14 mouse cellular contexts compared by ENCODE assay signal in genomic region chr7:98843649-98844048, GRCm38 (mm10). TPM values are rescaled to one million over a fixed set of nuclear protein-coding genes. Genes with fewer than 3 reads are reported as not detected.
DNase-seq lines count a peak whose midpoint lies in the region; ATAC-seq lines count a peak whose summit lies in the region.
"Had no signal": no experiment of that assay in that cellular context is flagged by ENCODE, and none has a peak within 500 bp of the region (broad histone marks: within the 10 kb centered on the region; RNA-seq: fewer than 3 reads in every experiment).

No protein-coding gene starts in this region.

- no peak overlapping the region for H3K4me2 ChIP-seq in midbrain, embryonic 12.5 days (replicated peaks)
- no peak overlapping the region for H3K4me2 ChIP-seq in embryonic facial prominence, embryonic 14.5 days (ENCODE audit: low read depth, low read length)

- peaks cover 28% of the 10 kb centered on the region for H3K36me3 ChIP-seq in heart, embryonic 10.5 days
- no peaks in the 10 kb centered on the region for H3K36me3 ChIP-seq in midbrain, embryonic 12.5 days
- H3K36me3 ChIP-seq in midbrain, embryonic 10.5 days: no peaks in the 10 kb centered on the region
- H3K36me3 ChIP-seq in embryonic facial prominence, embryonic 14.5 days (ENCODE audit: control insufficient read depth, insufficient read depth, low read length): no peaks in the 10 kb centered on the region
- H3K36me3 ChIP-seq: G1E had no signal

- H3K4me3 ChIP-seq in heart, embryonic 10.5 days: no peak overlapping the region
- no peak overlapping the region for H3K4me3 ChIP-seq in midbrain, embryonic 12.5 days
- H3K4me3 ChIP-seq in midbrain, embryonic 10.5 days: no peak overlapping the region
- no peak overlapping the region for H3K4me3 ChIP-seq in embryonic facial prominence, embryonic 14.5 days (ENCODE audit: low read depth, low read length)

- peak; percentile 35; the same call in 1 of the 2 replicates for ATAC-seq in midbrain, embryonic 12.5 days (ENCODE audit: low FRiP score, low read depth)
- ATAC-seq in embryonic facial prominence, embryonic 14.5 days (ENCODE audit: low read depth): no peak

- peaks cover 70% of the 10 kb centered on the region for H3K4me1 ChIP-seq in heart, embryonic 10.5 days
- peaks cover 20% of the 10 kb centered on the region for H3K4me1 ChIP-seq in midbrain, embryonic 12.5 days
- peaks cover 30% of the 10 kb centered on the region for H3K4me1 ChIP-seq in midbrain, embryonic 10.5 days
- peaks cover 28% of the 10 kb centered on the region for H3K4me1 ChIP-seq in embryonic facial prominence, embryonic 14.5 days (ENCODE audit: control insufficient read depth, insufficient read depth, low read length)

- H3K9ac ChIP-seq in midbrain, embryonic 12.5 days (replicated peaks): no peak overlapping the region
- no peak overlapping the region for H3K9ac ChIP-seq in embryonic facial prominence, embryonic 14.5 days (ENCODE audit: low read depth, low read length)

- H3K27ac ChIP-seq in heart, embryonic 10.5 days: peak overlapping the region; percentile 31; the same call in 1 of the 2 replicates
- no peak overlapping the region for H3K27ac ChIP-seq in midbrain, embryonic 12.5 days (replicated peaks)
- no peak overlapping the region for H3K27ac ChIP-seq in midbrain, embryonic 10.5 days (replicated peaks)
- H3K27ac ChIP-seq in embryonic facial prominence, embryonic 14.5 days (replicated peaks; ENCODE audit: low read depth, low read length): no peak overlapping the region

- peaks cover 34% of the 10 kb centered on the region for H3K27me3 ChIP-seq in heart, embryonic 10.5 days (ENCODE audit: insufficient read depth, poor library complexity, severe bottlenecking)
- H3K27me3 ChIP-seq in midbrain, embryonic 12.5 days: peaks cover 64% of the 10 kb centered on the region
- H3K27me3 ChIP-seq in midbrain, embryonic 10.5 days (ENCODE audit: low read depth, poor library complexity, severe bottlenecking): peaks cover 75% of the 10 kb centered on the region
- H3K27me3 ChIP-seq in embryonic facial prominence, embryonic 14.5 days (replicated peaks; ENCODE audit: control insufficient read depth, insufficient read depth, low read length): peaks cover 20% of the 10 kb centered on the region

- 16% methylated on average over 7 of the region's 7 CpGs for WGBS in heart, embryonic 10.5 days
- WGBS in midbrain, embryonic 12.5 days: 26% methylated on average over 7 of the region's 7 CpGs
- WGBS in midbrain, embryonic 10.5 days: 23% methylated on average over 7 of the region's 7 CpGs
- WGBS in embryonic facial prominence, embryonic 14.5 days: 13% methylated on average over 7 of the region's 7 CpGs

- no peaks in the 10 kb centered on the region for H3K9me3 ChIP-seq in heart, embryonic 10.5 days
- no peaks in the 10 kb centered on the region for H3K9me3 ChIP-seq in midbrain, embryonic 12.5 days
- no peaks in the 10 kb centered on the region for H3K9me3 ChIP-seq in midbrain, embryonic 10.5 days (replicated peaks)
- H3K9me3 ChIP-seq in embryonic facial prominence, embryonic 14.5 days (ENCODE audit: control insufficient read depth, low read length): no peaks in the 10 kb centered on the region
- H3K9me3 ChIP-seq: G1E had no signal

- no peak for DNase-seq in heart, embryonic 10.5 days (ENCODE audit: low spot score)
- DNase-seq in heart, postnatal 4 days: no peak
- no peak for DNase-seq in midbrain, embryonic 10.5 days (ENCODE audit: low spot score)
- peak; percentile 67 for DNase-seq in embryonic facial prominence, embryonic 14.5 days (ENCODE audit: low spot score)
- peak; percentile 65 for DNase-seq in retina, embryonic 14.5 days (ENCODE audit: low spot score)
- no peak for DNase-seq in urinary bladder, postnatal 25 days (ENCODE audit: low spot score)
- DNase-seq: adrenal gland, postnatal 14 days; cerebellum, adult 11 months; heart, postnatal 10 days; kidney, adult 8-10 months; layer of hippocampus, adult 9-11 months; lung, adult 18-20 months had no signal

RNA-seq across cellular contexts. Expression of gene Wnt11, which starts 8.7 kb away (rescaled TPM):
- 29.0 and 29.4 TPM in 2 replicates for polyA plus RNA-seq in heart, embryonic 10.5 days (2016; fragmentation: Nextera tagmentation; extraction: Ambion mirVana)
- total RNA-seq in heart, postnatal 4 days (2021): 1 to 10 TPM; 4.4 to 5.7 TPM
- polyA plus RNA-seq in midbrain, embryonic 12.5 days (2016; fragmentation: Nextera tagmentation; extraction: Ambion mirVana): 2.9 TPM in 2 replicates
- polyA plus RNA-seq in midbrain, embryonic 10.5 days (2016; fragmentation: Nextera tagmentation; extraction: Ambion mirVana): 0.62 and 0.70 TPM in 2 replicates
- polyA plus RNA-seq in embryonic facial prominence, embryonic 14.5 days (2014; fragmentation: Nextera tagmentation; extraction: Ambion mirVana): 20.1 and 20.2 TPM in 2 replicates
- total RNA-seq: G1E had no signal
- polyA plus RNA-seq: G1E had no signal

Comparison
In these comparisons a context has a peak if more than half of its experiments do, and no peak if none do; other contexts are left out.
1. DNase-seq: peak in embryonic facial prominence, embryonic 14.5 days (single experiment) and retina, embryonic 14.5 days (single experiment); none in heart, embryonic 10.5 days (single experiment), heart, postnatal 4 days (single experiment), midbrain, embryonic 10.5 days (single experiment) and urinary bladder, postnatal 25 days (single experiment).